Mouse (Mus musculus) 416B (cell line): Measurements from ENCODE around the gene Nlgn1.
"Not testable (repeated sequence)": the region's sequence is repeated elsewhere in the genome, so short reads cannot be mapped to it uniquely, and the experiment has no call there.

Experiments used
- DNase-seq: peaks from one replicate; pipeline ENCODE4 v3.0.0; 2011; ENCODE audit warnings: low read depth

Gene Nlgn1

DNA sequence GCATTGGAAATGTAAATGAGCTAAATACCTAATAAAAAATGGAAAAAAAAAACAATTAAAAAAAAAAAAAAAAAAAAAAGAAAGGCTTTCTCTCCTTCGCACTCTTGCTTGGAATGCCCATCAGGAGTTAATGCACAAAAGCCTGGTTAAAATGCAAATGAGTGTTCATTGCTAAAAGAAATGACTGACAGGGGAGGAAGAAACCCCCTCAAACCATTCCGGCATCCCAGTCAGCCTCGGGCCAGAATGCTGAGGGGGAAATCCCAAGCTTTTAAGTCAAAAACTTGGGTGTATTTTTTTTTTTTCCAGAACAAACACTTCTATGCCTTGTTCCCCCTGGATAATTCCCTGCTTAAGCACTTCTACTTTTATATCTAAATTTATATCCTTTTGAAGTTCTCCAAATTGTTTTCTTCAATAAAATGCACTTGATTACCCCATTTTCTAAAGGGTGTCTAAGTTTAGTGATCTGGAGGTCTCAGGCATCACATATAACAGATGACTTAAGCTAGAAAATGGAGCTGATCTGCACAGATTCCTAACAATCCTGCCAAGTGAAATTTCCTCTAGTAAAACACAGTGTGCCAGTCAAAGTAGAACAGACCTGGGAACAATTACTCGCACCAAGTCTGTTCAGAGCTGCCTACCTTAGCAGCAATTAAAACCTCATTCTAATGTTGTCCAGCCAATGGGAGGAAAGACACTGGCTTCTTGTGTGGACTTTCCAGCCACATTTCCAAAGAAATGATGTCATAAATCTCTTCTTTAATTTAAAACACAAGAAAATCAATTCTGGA, 686.2 kb downstream of the Nlgn1 start:
- no peak for DNase-seq

DNA sequence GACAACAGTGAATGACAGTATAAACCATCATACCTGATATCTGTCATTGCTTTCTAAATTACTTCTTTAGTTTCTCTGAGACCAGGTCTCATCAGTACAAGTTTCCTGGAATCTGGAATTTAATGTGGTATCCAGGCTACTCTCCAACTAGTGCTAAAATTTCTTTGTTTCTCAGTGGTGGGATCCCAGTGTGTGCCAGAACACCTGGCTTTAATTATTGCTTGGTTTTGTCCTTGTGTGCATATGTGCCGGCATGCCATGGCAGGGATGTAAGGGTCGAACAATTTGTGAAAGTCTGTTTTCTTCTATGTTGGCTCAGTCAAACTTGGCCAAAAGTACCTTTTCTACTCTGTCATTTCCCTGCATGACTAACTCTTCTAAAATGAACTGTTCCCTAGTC, 703.1 kb downstream of the Nlgn1 start:
- no peak for DNase-seq

DNA sequence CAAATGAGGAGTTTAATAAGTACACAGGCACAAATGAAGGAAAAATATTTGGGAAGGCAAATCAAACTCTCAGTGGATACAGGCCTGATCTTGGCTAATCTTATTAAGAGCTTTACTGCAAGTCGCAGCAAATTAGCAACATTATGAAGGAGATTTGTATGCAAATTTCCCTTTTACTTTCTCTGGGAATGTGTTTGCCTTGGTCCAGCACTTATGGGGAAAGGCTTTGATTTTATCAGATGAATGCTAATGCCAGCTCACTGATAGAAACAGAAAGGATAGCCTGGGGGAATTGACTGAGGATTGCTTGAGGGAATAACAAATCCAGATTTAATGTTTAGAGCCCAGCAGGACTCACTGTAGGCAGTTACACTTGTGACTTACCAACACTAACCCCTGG, 725.7 kb downstream of the Nlgn1 start:
- DNase-seq = no peak

DNA sequence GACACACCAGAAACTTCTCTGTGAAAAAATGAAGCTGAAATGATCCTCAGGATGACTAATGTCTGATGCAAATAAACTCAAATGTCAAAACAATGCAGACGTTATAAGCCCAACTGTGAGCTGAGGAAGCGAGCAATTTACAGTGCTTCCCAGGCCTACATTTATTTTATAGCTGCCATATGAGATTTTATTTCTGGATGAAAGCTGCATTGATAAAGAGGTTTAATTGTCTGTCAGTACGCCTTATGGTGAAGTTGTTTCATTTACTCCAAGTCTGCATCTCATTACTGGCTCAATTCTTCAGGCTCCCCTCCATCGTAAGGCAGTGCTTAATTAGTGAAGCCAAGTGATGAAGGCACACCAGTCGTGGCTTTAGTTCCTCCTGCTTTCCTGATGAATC, 734.7 kb downstream of the Nlgn1 start:
- no peak for DNase-seq

DNA sequence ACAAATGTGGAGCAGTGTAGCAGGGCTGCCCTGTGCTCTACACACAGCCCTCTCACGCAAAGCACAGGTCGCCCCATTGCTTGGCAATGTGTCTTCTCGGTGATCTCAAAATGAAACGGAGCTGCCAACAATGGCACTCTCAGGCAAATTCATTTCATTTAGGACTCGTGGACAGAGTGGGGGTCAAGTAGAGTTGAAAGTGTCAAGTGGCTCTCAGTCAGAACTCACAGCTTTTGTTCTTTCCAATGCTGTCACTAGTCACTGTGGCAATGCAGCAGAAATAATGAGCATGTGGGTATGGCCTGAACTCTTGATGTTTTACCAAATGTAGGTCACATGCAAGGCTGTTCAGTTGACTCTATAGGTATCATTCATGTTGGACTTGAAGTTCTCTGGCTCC, 756.7 kb downstream of the Nlgn1 start:
- no peak for DNase-seq

DNA sequence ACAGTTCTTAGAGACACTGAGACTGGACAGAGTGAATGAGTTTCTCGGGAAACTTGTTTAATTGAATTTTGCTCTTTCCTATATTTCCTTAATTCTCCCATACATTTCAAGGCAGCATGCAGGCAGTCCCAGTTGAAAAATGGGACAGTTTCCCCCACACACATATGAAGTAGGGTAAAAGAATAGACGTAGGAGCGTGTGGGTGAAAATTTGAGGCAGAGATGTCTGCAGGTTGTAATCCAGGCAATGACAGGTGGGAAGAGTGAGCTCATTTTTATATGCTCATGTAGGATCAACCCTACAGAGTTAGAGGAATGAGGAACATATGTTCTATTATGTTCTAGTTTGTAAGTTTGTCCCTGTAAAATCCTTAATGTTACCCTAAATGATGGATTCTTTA, 757.4 kb downstream of the Nlgn1 start:
- no peak for DNase-seq

DNA sequence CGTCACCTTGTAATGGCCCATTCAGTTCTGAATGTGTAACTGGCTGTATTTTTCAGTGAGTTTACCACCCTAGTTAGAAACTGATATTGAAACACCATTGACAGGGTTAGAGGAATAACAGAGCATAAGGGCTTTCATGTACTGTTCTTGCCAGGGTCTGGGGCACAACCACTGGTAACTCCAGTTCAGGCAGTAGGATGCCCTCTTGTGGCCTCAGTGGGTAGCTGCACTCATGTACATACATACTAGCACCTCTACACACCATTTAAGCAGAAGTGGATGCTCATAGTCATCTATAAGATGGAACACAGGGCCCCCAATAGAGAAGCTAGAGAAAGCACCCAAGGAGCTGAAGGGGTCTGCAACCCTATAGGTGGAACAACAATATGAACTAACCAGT, 773.7 kb downstream of the Nlgn1 start:
- not testable (repeated sequence) for DNase-seq

DNA sequence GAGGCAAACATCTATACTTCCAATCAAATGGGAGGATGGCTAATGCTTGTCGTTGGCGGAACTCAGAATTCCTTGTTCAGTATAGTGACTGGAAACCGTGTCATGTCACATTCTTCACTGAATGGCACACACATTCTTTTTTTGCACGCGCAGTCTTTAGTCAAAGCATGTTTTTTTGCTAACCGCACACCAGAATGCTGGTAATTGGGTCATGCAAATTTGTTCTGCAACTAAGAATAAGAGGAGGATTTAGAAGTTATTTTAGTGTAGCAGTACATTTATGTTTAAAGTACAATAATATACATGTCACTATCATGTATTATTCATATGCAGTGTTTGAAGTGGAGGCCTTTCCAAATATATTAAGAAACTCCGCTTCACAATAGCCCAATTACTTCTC, 783.2 kb downstream of the Nlgn1 start:
- DNase-seq = not testable (repeated sequence)

DNA sequence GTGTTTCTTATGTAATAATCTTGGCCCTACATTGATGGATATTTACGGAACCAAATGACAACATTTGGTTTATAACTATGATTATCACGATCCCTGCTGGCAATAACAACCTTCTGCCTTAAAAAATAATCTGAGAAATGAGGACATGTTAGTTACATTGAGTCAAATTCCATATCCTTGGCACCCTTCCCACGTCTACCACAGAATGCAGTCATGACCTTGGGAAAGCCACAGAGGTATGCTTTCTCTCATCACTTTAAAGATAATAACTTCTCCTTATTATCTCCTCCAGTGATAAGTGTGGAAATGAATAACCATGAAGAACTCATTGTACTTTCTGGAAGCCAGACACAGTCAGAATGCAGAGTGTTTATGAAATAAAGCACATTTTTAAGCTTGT, 808.0 kb downstream of the Nlgn1 start:
- not testable (repeated sequence) for DNase-seq

DNA sequence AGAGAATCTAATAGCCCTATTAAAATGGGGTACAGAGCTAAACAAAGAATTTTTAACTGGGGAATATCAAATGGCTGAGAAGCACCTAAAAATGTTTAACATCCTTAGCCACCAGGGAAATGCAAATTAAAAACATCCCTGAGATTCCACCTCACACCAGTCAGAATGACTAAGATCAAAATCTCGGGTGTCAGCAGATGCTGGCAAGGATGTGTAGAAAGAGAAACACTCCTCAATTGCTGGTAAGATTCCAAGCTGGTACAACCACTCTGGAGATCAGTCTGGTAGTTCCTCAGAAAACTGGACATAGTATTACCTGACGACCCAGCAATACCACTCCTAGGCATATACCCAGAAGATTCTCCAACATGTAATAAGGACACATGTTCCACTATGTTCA, 869.2 kb downstream of the Nlgn1 start:
- DNase-seq = no peak

DNA sequence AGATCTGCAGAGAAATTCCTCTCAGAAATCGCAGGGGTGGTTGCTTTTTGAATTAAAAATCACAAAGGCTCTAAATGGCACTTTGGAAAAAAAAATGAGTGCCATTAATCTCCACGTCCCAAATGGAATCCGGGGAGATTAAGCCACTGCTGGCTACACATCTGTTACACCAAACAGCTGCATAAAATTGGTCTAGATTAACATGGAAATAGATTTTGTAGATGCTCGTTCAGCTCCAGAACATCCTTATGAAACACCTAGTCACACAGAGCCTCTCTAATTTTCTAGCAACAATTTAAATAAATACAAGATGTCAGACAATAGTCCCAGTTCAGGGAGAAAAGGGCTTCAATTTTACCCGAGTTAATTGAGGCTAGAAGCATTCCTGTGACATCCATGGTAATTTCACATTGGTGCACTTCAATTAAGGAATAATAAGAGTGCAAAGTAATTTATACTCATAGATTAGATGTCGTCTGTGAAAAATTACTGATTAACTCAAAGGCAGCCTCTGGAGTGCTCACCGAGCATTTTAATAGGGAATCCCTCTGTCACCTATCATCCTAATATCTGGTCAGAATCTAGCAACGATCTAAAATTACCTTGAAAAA, 875.9 kb downstream of the Nlgn1 start:
- no peak for DNase-seq

DNA sequence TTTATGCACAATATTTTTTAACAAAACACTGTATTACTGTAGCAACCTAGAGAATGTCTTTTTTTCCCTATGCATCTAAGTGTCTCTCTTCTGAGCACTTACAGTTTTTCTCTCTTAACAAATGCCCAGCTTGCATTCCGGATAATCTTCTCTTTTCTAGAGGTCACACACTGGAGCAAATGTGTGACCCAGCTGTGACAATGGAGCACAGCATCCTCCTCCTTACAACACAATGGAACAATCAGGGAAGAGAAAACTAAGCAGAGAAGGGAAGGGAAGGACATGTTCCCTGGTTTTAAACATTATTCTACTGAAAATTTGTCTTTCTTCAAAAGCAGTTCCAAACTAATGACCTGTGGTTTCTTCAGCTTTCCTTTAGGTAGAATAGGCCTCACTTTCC, 879.9 kb downstream of the Nlgn1 start:
- no peak for DNase-seq

DNA sequence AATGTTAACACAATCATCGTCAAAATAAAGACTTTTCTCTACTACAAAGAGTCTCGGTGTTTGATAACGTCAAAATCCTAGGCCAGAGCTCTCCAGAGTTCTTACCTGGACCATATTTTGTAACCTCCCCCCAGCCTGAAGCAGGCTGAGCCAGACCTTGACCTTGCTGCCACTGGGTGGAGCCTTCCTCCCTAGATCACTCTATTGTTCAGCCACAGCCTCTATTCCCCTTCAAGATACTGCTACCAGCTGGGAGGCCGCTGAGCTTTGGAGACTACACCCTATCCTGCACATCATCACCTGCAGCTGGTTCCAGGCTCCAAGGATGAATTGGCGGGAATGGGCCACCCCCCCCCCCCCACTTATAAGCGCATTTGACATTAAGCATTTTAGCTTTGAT, 881.8 kb downstream of the Nlgn1 start:
- no peak for DNase-seq

DNA sequence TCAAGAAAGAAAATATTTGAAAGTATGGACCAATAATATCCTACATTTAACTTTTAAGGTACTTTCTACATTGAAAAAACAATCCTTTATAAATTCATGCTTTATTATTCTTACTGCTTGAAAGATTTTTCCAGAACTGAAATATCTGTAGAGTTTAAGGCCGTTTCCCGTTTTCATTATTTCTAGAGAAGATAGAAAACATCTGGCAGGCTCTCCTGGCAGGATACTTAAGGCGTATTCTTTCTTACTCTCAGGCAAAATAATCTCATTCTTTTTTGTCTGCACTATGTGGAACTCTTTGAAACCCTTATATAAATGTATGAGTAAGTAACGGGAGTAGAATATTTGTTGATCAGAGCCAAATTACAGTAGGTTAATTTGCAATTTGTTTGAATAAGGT, 882.9 kb downstream of the Nlgn1 start:
- DNase-seq = no peak

DNA sequence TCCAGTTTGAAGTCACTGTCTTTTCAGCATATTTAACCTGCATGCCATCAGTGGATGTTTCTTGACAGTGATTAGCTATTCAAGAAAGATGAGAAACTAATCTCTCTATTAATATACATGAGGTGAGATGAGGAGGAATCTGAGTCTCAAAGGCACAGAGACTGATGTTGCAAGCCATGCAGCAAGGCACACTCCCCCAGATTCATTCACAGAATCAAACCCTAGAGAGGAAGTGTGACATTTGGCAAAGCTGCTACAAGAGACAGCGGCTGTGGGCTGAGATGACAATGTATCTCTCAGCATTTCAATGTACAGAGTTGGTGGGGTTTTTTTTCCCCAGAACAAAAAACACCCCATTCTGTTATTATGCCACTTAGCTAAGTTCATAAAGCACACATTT, 885.1 kb downstream of the Nlgn1 start:
- DNase-seq = no peak

DNA sequence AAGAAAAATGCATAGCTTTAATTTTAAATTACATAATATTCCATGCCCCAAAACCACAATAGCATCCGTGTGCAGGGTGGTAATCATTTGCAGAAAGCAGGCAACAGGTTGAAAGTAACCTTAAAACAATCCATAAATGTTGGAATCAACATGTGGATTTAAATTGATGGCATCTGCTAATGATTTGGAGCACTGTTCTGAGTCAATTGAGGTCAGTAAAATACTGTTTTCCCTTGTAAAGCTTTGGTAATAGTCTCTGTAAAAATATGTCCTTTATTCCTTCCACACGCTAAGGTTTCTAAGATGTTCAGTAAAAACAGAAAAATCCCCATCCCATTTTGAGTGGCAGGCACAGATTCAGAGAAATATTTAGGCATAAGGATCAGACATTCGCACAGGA, 888.6 kb downstream of the Nlgn1 start:
- DNase-seq = no peak

DNA sequence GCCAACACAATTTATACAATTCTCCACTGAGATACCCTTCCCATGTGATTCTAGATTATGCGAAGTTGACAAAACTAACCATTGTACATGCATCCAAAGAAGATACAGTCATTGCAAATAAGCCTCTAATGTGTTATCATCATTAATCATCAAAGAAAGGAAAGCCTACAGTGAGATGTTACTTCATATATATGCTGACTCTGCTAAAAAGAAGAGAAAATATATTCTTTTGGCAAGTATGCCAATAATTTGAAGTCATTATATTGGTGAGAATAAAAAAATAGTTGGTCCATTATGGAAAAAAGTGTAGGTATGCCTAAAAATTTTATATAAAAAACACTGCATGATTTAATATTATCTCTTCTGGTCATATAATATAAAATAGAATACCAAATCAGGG, 889.6 kb downstream of the Nlgn1 start:
- no peak for DNase-seq

DNA sequence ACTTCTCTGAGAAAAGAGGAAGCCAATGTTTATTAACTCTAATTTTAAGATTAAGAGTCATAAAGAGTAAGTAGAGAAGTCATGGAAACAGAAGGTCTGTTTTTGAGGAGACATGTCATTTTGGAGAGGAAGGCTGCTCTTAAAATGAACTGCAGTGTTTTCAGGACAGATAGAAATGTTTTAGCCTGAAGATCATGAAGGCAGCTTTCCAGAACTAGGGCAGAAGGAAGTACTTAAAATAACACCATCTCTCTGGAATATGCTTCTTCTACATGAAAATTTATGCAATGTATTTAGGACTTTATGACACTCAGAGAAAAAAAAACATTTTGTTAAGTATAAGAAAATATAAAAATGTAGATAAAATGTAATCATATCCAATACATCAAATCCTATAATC, 905.3 kb downstream of the Nlgn1 start:
- no peak for DNase-seq

DNA sequence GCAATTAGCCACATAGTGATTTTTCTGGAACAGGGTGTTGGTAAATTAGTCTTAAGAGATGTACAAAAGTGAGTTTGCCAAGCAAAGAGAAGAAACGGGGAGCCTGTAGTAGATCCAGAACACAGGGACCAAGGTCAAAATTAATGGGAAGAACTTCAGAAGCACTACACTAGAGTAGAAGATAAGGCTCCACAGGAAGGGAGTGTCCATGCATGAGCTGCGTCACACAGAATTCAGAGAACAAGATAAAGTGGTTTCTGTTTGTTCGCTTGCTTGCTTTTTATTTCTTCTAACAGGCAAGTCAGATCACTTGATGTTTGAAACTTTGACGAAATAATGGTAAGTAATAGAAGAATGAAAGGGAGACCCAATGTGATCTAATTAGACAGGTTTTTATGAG, 920.3 kb downstream of the Nlgn1 start:
- DNase-seq = no peak
